Mouse (Mus musculus): ENCODE data around the gene Lgmn. TPM values are rescaled to one million over a fixed set of nuclear protein-coding genes. Genes with fewer than 3 reads are reported as not detected.
A peak's percentile ranks its signal among the peaks of the same experiment; 100 is the strongest.

The Lgmn gene
- polyA plus RNA-seq, 2 experiments: 36.3 to 59.7 TPM

GRCm38 (mm10) chr12:102436939-102437526 is 2.6 kb downstream of the Lgmn start:
- no peak for ATAC-seq (ENCODE audit: insufficient read depth)
- no peaks in the 10 kb centered on the region for H3K27me3 ChIP-seq (ENCODE audit: control insufficient read depth, insufficient read depth, low read length)
- DNase-seq (ENCODE audit: low read depth in 3 of 3, low spot score in 3 of 3): no peak
- no peak overlapping the region for H3K4me3 ChIP-seq (ENCODE audit: insufficient read depth in 1 of 2, low read depth in 2 of 2, low read length in 2 of 2)
- no peak for TF ChIP-seq CTCF (IDR thresholded peaks at IDR 0.05; ENCODE audit: low read depth)
- H3K9me3 ChIP-seq (ENCODE audit: control insufficient read depth, low read length): no peaks in the 10 kb centered on the region
- H3K4me1 ChIP-seq (replicated peaks; ENCODE audit: control insufficient read depth in 2 of 2, insufficient read depth in 2 of 2, low read length in 1 of 2): peaks cover 3 to 17% of the 10 kb centered on the region in 2 experiments
- H3K27ac ChIP-seq: no peak overlapping the region
- 63% methylated on average over 10 of the region's 10 CpGs for WGBS (ENCODE audit: insufficient replicate concordance)
- no peak overlapping the region for H3K4me2 ChIP-seq (ENCODE audit: low read depth)
- no peak overlapping the region for H3K9ac ChIP-seq (replicated peaks)
- H3K36me3 ChIP-seq (replicated peaks; ENCODE audit: control insufficient read depth, insufficient read depth, low read depth): no peaks in the 10 kb centered on the region

GRCm38 (mm10) chr12:102434107-102434506 is 5.5 kb downstream of the Lgmn start:
- H3K9me3 ChIP-seq (ENCODE audit: control insufficient read depth, low read length): no peaks in the 10 kb centered on the region
- TF ChIP-seq CTCF (IDR thresholded peaks at IDR 0.05; ENCODE audit: low read depth): no peak
- no peak for TF ChIP-seq EP300 (IDR thresholded peaks at IDR 0.05; ENCODE audit: low read depth)
- H3K4me3 ChIP-seq (ENCODE audit: insufficient read depth in 1 of 2, low read depth in 2 of 2, low read length in 2 of 2): no peak overlapping the region
- H3K4me1 ChIP-seq (replicated peaks; ENCODE audit: control insufficient read depth in 2 of 2, insufficient read depth in 2 of 2, low read length in 1 of 2): peaks cover 3 to 19% of the 10 kb centered on the region in 2 experiments
- no peaks in the 10 kb centered on the region for H3K27me3 ChIP-seq (ENCODE audit: control insufficient read depth, insufficient read depth, low read length)
- H3K4me2 ChIP-seq (ENCODE audit: low read depth): no peak overlapping the region
- no peaks in the 10 kb centered on the region for H3K36me3 ChIP-seq (replicated peaks; ENCODE audit: control insufficient read depth, insufficient read depth, low read depth)
- ATAC-seq (ENCODE audit: insufficient read depth): no peak
- no peak overlapping the region for H3K9ac ChIP-seq (replicated peaks)
- no peak overlapping the region for H3K27ac ChIP-seq
- 56% methylated on average over 4 of the region's 4 CpGs for WGBS (ENCODE audit: insufficient replicate concordance)
- DNase-seq (ENCODE audit: low read depth in 3 of 3, low spot score in 3 of 3): no peak

- Histone ChIP-seq H3K9ac (replicated peaks) (no peak overlapping the region), H3K4me2 (ENCODE audit: low read depth) (no peak overlapping the region), H3K4me3 (ENCODE audit: insufficient read depth in 1 of 2, low read depth in 2 of 2, low read length in 2 of 2) (no peak overlapping the region), H3K9me3 (ENCODE audit: control insufficient read depth, low read length) (no peaks in the 10 kb centered on the region), H3K27me3 (ENCODE audit: control insufficient read depth, insufficient read depth, low read length) (no peaks in the 10 kb centered on the region), H3K27ac (no peak overlapping the region), H3K4me1 (replicated peaks; ENCODE audit: control insufficient read depth in 2 of 2, insufficient read depth in 2 of 2, low read length in 1 of 2) (peaks cover 0 to 12% of the 10 kb centered on the region in 2 experiments; a peak in 3 of 4 replicates), H3K36me3 (replicated peaks; ENCODE audit: control insufficient read depth, insufficient read depth, low read depth) (no peaks in the 10 kb centered on the region)
- WGBS (ENCODE audit: insufficient replicate concordance): 71% methylated on average over 12 of the region's 12 CpGs
- no peak for TF ChIP-seq EP300 (IDR thresholded peaks at IDR 0.05; ENCODE audit: low read depth)
- TF ChIP-seq CTCF (IDR thresholded peaks at IDR 0.05; ENCODE audit: low read depth): no peak
- ATAC-seq (ENCODE audit: insufficient read depth) (no peak), DNase-seq (ENCODE audit: low read depth in 3 of 3, low spot score in 3 of 3) (no peak)
These were observed 7.4 kb downstream of the Lgmn start for GRCm38 (mm10) chr12:102432238-102432637.

- Histone ChIP-seq H3K27ac (no peak overlapping the region), H3K4me2 (ENCODE audit: low read depth) (0 out of 2 replicates have a peak overlapping the region, but pooled peaks have one; percentile 15), H3K36me3 (replicated peaks; ENCODE audit: control insufficient read depth, insufficient read depth, low read depth) (no peaks in the 10 kb centered on the region), H3K9me3 (ENCODE audit: control insufficient read depth, low read length) (no peaks in the 10 kb centered on the region), H3K4me1 (replicated peaks; ENCODE audit: control insufficient read depth in 2 of 2, insufficient read depth in 2 of 2, low read length in 1 of 2) (peaks cover 2 to 21% of the 10 kb centered on the region in 2 experiments), H3K27me3 (ENCODE audit: control insufficient read depth, insufficient read depth, low read length) (no peaks in the 10 kb centered on the region), H3K4me3 (ENCODE audit: insufficient read depth in 1 of 2, low read depth in 2 of 2, low read length in 2 of 2) (no peak overlapping the region), H3K9ac (replicated peaks) (no peak overlapping the region)
- 25% methylated on average over 4 of the region's 4 CpGs for WGBS (ENCODE audit: insufficient replicate concordance)
- ATAC-seq (ENCODE audit: insufficient read depth): peak; percentile 21; the same call in 1 of the 2 replicates
- peak in 1 of 3 experiments; percentile 58 for DNase-seq (ENCODE audit: low read depth in 3 of 3, low spot score in 3 of 3)
- no peak for TF ChIP-seq CTCF (IDR thresholded peaks at IDR 0.05; ENCODE audit: low read depth)
- TF ChIP-seq EP300 (IDR thresholded peaks at IDR 0.05; ENCODE audit: low read depth): no peak
These were observed 9.4 kb downstream of the Lgmn start for GRCm38 (mm10) chr12:102430228-102430627.

- H3K27ac ChIP-seq: no peak overlapping the region
- no peak for ATAC-seq (ENCODE audit: insufficient read depth)
- peaks cover 2 to 26% of the 10 kb centered on the region in 2 experiments for H3K4me1 ChIP-seq (replicated peaks; ENCODE audit: control insufficient read depth in 2 of 2, insufficient read depth in 2 of 2, low read length in 1 of 2)
- no peaks in the 10 kb centered on the region for H3K36me3 ChIP-seq (replicated peaks; ENCODE audit: control insufficient read depth, insufficient read depth, low read depth)
- no peak overlapping the region for H3K4me2 ChIP-seq (ENCODE audit: low read depth)
- H3K9ac ChIP-seq (replicated peaks): no peak overlapping the region
- H3K27me3 ChIP-seq (ENCODE audit: control insufficient read depth, insufficient read depth, low read length): no peaks in the 10 kb centered on the region
- TF ChIP-seq EP300 (IDR thresholded peaks at IDR 0.05; ENCODE audit: low read depth) (no peak), CTCF (IDR thresholded peaks at IDR 0.05; ENCODE audit: low read depth) (no peak)
- H3K9me3 ChIP-seq (ENCODE audit: control insufficient read depth, low read length): no peaks in the 10 kb centered on the region
- WGBS (ENCODE audit: insufficient replicate concordance): 76% methylated on average over 5 of the region's 5 CpGs
- DNase-seq (ENCODE audit: low read depth in 3 of 3, low spot score in 3 of 3): no peak
- H3K4me3 ChIP-seq (ENCODE audit: insufficient read depth in 1 of 2, low read depth in 2 of 2, low read length in 2 of 2): no peak overlapping the region
These were observed 10.0 kb downstream of the Lgmn start for GRCm38 (mm10) chr12:102429656-102430055.

Data from liver, embryonic 14.5 days (tissue).